Mouse (Mus musculus) G1E (cell line): ENCODE data around the gene Prpf40b. TPM values are rescaled to one million over a fixed set of nuclear protein-coding genes. Genes with fewer than 3 reads are reported as not detected.

Experiments used
- ATAC-seq: 2 replicates; pipeline ENCODE4 v1.8.0; 2016; ENCODE audit warnings: mild to moderate bottlenecking; ENCODE audit not compliant: insufficient number of reproducible peaks, poor library complexity, low FRiP score, severe bottlenecking; ENCODE audit errors: extremely low read depth
- DNase-seq: peaks from one replicate; pipeline ENCODE4 v3.0.0; 2012; ENCODE audit warnings: low spot score
- H3K27me3 ChIP-seq: 2 replicates; pipeline ENCODE4 v1.6.1; 2012; ENCODE audit warnings: mild to moderate bottlenecking, low read length, inconsistent platforms; ENCODE audit not compliant: insufficient read depth
- H3K36me3 ChIP-seq: replicated peaks from 2 replicates; pipeline ENCODE3; 2012; ENCODE audit warnings: mild to moderate bottlenecking, inconsistent platforms
- H3K4me1 ChIP-seq: 2 replicates; pipeline ENCODE4 v1.6.1; 2012; ENCODE audit warnings: low read depth, low read length, inconsistent platforms, mixed read lengths; ENCODE audit not compliant: insufficient read depth
- H3K4me3 ChIP-seq: 2 replicates; pipeline ENCODE4 v1.5.1; 2012; ENCODE audit warnings: low read depth, mild to moderate bottlenecking, inconsistent platforms, low read length, moderate library complexity, mixed read lengths
- H3K9me3 ChIP-seq: replicated peaks from 2 replicates; pipeline ENCODE4 v1.6.1; 2012; ENCODE audit warnings: inconsistent platforms
- CTCF ChIP-seq: IDR thresholded peaks from 2 replicates; pipeline ENCODE4 v1.5.1; 2012; ENCODE audit warnings: low read depth, low read length, inconsistent platforms, mixed read lengths
- GATA1 ChIP-seq: IDR thresholded peaks from 2 replicates; pipeline ENCODE4 v1.6.1; 2012; ENCODE audit warnings: borderline replicate concordance, low read length, inconsistent platforms, mixed read lengths
- GATA2 ChIP-seq: IDR thresholded peaks from 2 replicates; pipeline ENCODE4 v1.6.1; 2012; ENCODE audit warnings: low read depth, low read length, inconsistent platforms, borderline replicate concordance
- POLR2AphosphoS5 ChIP-seq: IDR thresholded peaks from 2 replicates; pipeline ENCODE4 v1.6.1; 2012; ENCODE audit warnings: low read depth, low read length, inconsistent platforms; ENCODE audit not compliant: insufficient replicate concordance
- TAL1 ChIP-seq: conservative IDR thresholded peaks from 2 replicates; pipeline ENCODE4 v1.6.1; 2012; ENCODE audit warnings: low read depth, low read length, inconsistent platforms, mixed read lengths
- polyA plus RNA-seq: library from polyadenylated mRNA; stranded (reverse); fragments of >175 nt; gene quantifications from 2 replicates; pipeline ENCODE4 v1.2.3, GENCODE M21; 2012
- total RNA-seq, 2 experiments: library from RNA; stranded (forward) in 1 of 2; stranded (reverse) in 1 of 2; fragments of 200-1000 nt in 1 of 2; fragments of >200 nt in 1 of 2; fragmentation: Nextera tagmentation in 1 of 2; gene quantifications; 2 replicates each; pipeline ENCODE4 v1.2.3; 2014 to 2017

The Prpf40b gene
- total and polyA plus RNA-seq, 3 experiments: 10.1 to 47.2 (median 39.1) TPM

- TF ChIP-seq GATA1: no peak
- no peak for TF ChIP-seq TAL1
- no peak for TF ChIP-seq GATA2
- no peak for TF ChIP-seq CTCF
- no peak for TF ChIP-seq POLR2AphosphoS5
- peaks cover 17% of the 10 kb centered on the region for H3K4me1 ChIP-seq
- H3K9me3 ChIP-seq: no peaks in the 10 kb centered on the region
- peaks cover 4% of the 10 kb centered on the region for H3K36me3 ChIP-seq
- ATAC-seq (peak; percentile 84), DNase-seq (peak; percentile 54)
- peak overlapping the region; percentile 49; the same call in 1 of the 2 replicates for H3K4me3 ChIP-seq
- no peaks in the 10 kb centered on the region for H3K27me3 ChIP-seq
Observed at GRCm38 (mm10) chr15:99259730-99260252, 35.1 kb upstream of the Prpf40b start.

- Histone ChIP-seq H3K4me1 (peaks cover 23% of the 10 kb centered on the region), H3K9me3 (no peaks in the 10 kb centered on the region), H3K36me3 (no peaks in the 10 kb centered on the region), H3K27me3 (no peaks in the 10 kb centered on the region), H3K4me3 (no peak overlapping the region)
- no peak for TF ChIP-seq CTCF
- TF ChIP-seq TAL1: no peak
- no peak for TF ChIP-seq POLR2AphosphoS5
- no peak for TF ChIP-seq GATA1
- TF ChIP-seq GATA2: no peak
- ATAC-seq (no peak), DNase-seq (no peak)
Observed at GRCm38 (mm10) chr15:99262702-99263101, 32.2 kb upstream of the Prpf40b start.

GRCm38 (mm10) chr15:99264363-99264762, 30.5 kb upstream of the Prpf40b start:
- peaks cover 3% of the 10 kb centered on the region; the same call in 1 of the 2 replicates for H3K27me3 ChIP-seq
- ATAC-seq (no peak), DNase-seq (no peak)
- no peaks in the 10 kb centered on the region for H3K9me3 ChIP-seq
- H3K4me3 ChIP-seq: no peak overlapping the region
- TF ChIP-seq CTCF: no peak
- no peak for TF ChIP-seq GATA2
- no peak for TF ChIP-seq GATA1
- no peak for TF ChIP-seq TAL1
- TF ChIP-seq POLR2AphosphoS5: no peak
- H3K36me3 ChIP-seq: no peaks in the 10 kb centered on the region
- peaks cover 19% of the 10 kb centered on the region for H3K4me1 ChIP-seq

- Histone ChIP-seq H3K36me3 (no peaks in the 10 kb centered on the region), H3K4me1 (peaks cover 8% of the 10 kb centered on the region), H3K27me3 (peaks cover 7% of the 10 kb centered on the region; the same call in 1 of the 2 replicates), H3K9me3 (no peaks in the 10 kb centered on the region), H3K4me3 (no peak overlapping the region)
- TF ChIP-seq CTCF: peak; percentile 48
- TF ChIP-seq GATA1: no peak
- DNase-seq (peak; percentile 47), ATAC-seq (0 out of 2 replicates have a peak, but pooled peaks have one; percentile 22)
Observed at GRCm38 (mm10) chr15:99265679-99266078, 29.2 kb upstream of the Prpf40b start.

- peaks cover 18% of the 10 kb centered on the region for H3K27me3 ChIP-seq
- no peak for DNase-seq
Observed at GRCm38 (mm10) chr15:99276095-99276494, 18.8 kb upstream of the Prpf40b start.

GRCm38 (mm10) chr15:99278271-99278670, 16.6 kb upstream of the Prpf40b start:
- peaks cover 18% of the 10 kb centered on the region for H3K27me3 ChIP-seq
- H3K4me1 ChIP-seq: no peaks in the 10 kb centered on the region
- no peaks in the 10 kb centered on the region for H3K9me3 ChIP-seq
- no peak for ATAC-seq
- no peaks in the 10 kb centered on the region for H3K36me3 ChIP-seq
- TF ChIP-seq GATA1: no peak
- TF ChIP-seq GATA2: no peak
- TF ChIP-seq CTCF: no peak
- TF ChIP-seq TAL1: no peak
- DNase-seq: no peak
- H3K4me3 ChIP-seq: no peak overlapping the region

More at GRCm38 (mm10) chr15:99276095-99276494, 18.8 kb upstream of the Prpf40b start:
- TF ChIP-seq GATA2: no peak
- Histone ChIP-seq H3K9me3 (no peaks in the 10 kb centered on the region), H3K4me3 (no peak overlapping the region), H3K4me1 (no peaks in the 10 kb centered on the region), H3K36me3 (no peaks in the 10 kb centered on the region)
- ATAC-seq: no peak

GRCm38 (mm10) chr15:99283456-99283855, 11.4 kb upstream of the Prpf40b start:
- no peaks in the 10 kb centered on the region for H3K9me3 ChIP-seq
- TF ChIP-seq GATA2: no peak
- TF ChIP-seq GATA1: no peak
- 0 out of 2 replicates have a peak, but pooled peaks have one; percentile 23 for TF ChIP-seq CTCF
- no peak for TF ChIP-seq POLR2AphosphoS5
- no peak overlapping the region for H3K4me3 ChIP-seq
- no peak for DNase-seq
- H3K27me3 ChIP-seq: peaks cover 28% of the 10 kb centered on the region
- no peaks in the 10 kb centered on the region for H3K36me3 ChIP-seq
- peaks cover 14% of the 10 kb centered on the region for H3K4me1 ChIP-seq
- no peak for ATAC-seq
